Mouse (Mus musculus) activated CD4-positive, CD25-positive, alpha-beta regulatory T cell (primary cell): ENCODE data around the gene Olfr107. TPM values are rescaled to one million over a fixed set of nuclear protein-coding genes. Genes with fewer than 3 reads are reported as not detected.

ENCODE experiments used
- polyA plus RNA-seq, 2 experiments: library from polyadenylated mRNA; unstranded; fragments of 100-300 nt; shearing (Covaris generic); gene quantifications; one replicate each; pipeline ENCODE4 v1.2.1; 2017

Olfr107 gene
- polyA plus RNA-seq, result under 1 TPM; 0.04 to 0.09 TPM

DNA sequence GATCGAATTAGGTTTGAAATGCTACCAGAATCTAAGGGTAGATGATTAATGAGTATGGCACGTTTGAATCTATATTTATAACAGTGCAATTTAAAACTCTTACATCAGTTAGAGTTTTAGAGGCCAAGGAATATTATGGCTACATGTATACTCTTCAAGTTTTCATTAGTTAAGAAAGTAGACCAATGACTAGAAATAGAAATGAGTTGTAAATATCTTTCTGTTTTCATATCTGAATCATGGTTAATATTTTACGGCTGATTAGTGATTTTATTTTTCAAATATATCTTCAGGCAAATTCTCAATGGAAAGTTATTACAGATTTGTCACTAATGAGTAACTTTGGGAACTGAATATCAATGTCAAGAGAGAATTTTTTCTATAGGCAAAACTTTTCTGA lies at the start of gene Olfr107:
Gene Olfr107 (plus strand): TSS at position 301 of the 400 bp plus-strand sequence.

GRCm38 (mm10) chr17:37359282-37359681 lies 39.7 kb upstream of the Olfr107 start, which contains the start of gene Olfr104-ps:
Gene Olfr104-ps, plus strand, starts transcription at chr17:37359582.

GRCm38 (mm10) chr17:37378733-37379132 lies 20.3 kb upstream of the Olfr107 start, which contains the start of gene Olfr105-ps:
Gene Olfr105-ps, plus strand, starts transcription at chr17:37379033.

DNA sequence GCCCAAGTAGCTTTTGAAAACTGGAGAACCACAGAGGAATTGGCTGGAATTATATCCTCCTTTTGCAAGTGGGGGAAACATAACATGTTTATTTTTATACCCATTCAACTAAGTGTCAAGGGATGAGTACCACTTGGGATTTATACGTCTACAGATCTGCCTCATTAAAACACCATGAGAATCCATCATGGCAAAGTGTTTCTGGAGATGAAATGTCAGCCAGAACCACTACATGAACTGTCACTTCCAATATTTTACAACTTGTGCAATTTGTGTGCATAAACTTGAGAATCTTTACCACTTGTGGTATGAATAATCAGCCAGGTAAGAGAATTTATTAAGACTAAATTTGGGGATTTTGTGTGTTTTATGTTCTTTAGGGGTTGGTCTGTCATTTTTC lies 8.9 kb upstream of the Olfr107 start, which contains the start of gene Olfr106-ps:
Gene Olfr106-ps (plus strand): TSS at position 301 of the 400 bp plus-strand sequence.

GRCm38 (mm10) chr17:37445180-37445579 lies 46.2 kb downstream of the Olfr107 start, which contains the start of gene Olfr108:
Gene Olfr108, plus strand, starts transcription at chr17:37445480.

Other genes starting within 250 kb of the Olfr107 start
- not detected for gene Olfr93, start 237.7 kb upstream of the Olfr107 start, polyA plus RNA-seq
- 1 to 10 TPM in 1 of 2 experiments, under 1 TPM in 1; 0.52 to 2.0 TPM for gene Ubd, start 205.3 kb upstream of the Olfr107 start, polyA plus RNA-seq
- gene Olfr94, start 198.2 kb upstream of the Olfr107 start, polyA plus RNA-seq, result not detected
- gene Olfr95, start 186.1 kb upstream of the Olfr107 start, polyA plus RNA-seq, result not detected
- gene Olfr96, start 179.1 kb upstream of the Olfr107 start, polyA plus RNA-seq, result not detected
- not detected for gene Olfr97, start 161.9 kb upstream of the Olfr107 start, polyA plus RNA-seq
- not detected for gene Olfr98, start 135.5 kb upstream of the Olfr107 start, polyA plus RNA-seq
- gene H2-M3, start 129.0 kb upstream of the Olfr107 start, polyA plus RNA-seq, result 100 to 1,000 TPM; 112 to 128 TPM
- 1 to 10 TPM; 2.3 to 3.6 TPM for gene Olfr99, start 115.8 kb upstream of the Olfr107 start, polyA plus RNA-seq
- gene Olfr101, start 94.9 kb upstream of the Olfr107 start, polyA plus RNA-seq, result under 1 TPM; 0.06 to 0.43 TPM
- under 1 TPM in 1 of 2 experiments, not detected in 1; 0.39 TPM for gene Olfr102, start 82.2 kb upstream of the Olfr107 start, polyA plus RNA-seq
- not detected for gene Olfr103, start 59.5 kb upstream of the Olfr107 start, polyA plus RNA-seq
- gene Olfr104-ps, start 39.6 kb upstream of the Olfr107 start, polyA plus RNA-seq, result not detected
- gene Olfr105-ps, start 20.2 kb upstream of the Olfr107 start, polyA plus RNA-seq, result not detected
- gene Olfr106-ps, start 8.8 kb upstream of the Olfr107 start, polyA plus RNA-seq, result not detected
- not detected for gene Olfr108, start 46.3 kb downstream of the Olfr107 start, polyA plus RNA-seq
- under 1 TPM in 1 of 2 experiments, not detected in 1; 0.10 TPM for gene Olfr109, start 59.7 kb downstream of the Olfr107 start, polyA plus RNA-seq
- 1 to 10 TPM in 1 of 2 experiments, under 1 TPM in 1; 0.37 to 2.2 TPM for gene H2-M2, start 84.3 kb downstream of the Olfr107 start, polyA plus RNA-seq
- not detected for gene Olfr110, start 93.2 kb downstream of the Olfr107 start, polyA plus RNA-seq
- not detected for gene Olfr111, start 108.8 kb downstream of the Olfr107 start, polyA plus RNA-seq
- not detected for gene Olfr112, start 170.2 kb downstream of the Olfr107 start, polyA plus RNA-seq
- not detected for gene Olfr113, start 178.4 kb downstream of the Olfr107 start, polyA plus RNA-seq
- not detected for gene Olfr114, start 193.5 kb downstream of the Olfr107 start, polyA plus RNA-seq
- not detected for gene Olfr115, start 227.9 kb downstream of the Olfr107 start, polyA plus RNA-seq
- gene Olfr116, start 228.0 kb downstream of the Olfr107 start, polyA plus RNA-seq, result not detected